Mouse (Mus musculus) left cerebral cortex, postnatal 14 days (tissue): ENCODE measurements at regions not wholly inside any gene's neighbourhood (a gene's known extent, or its start where the extent isn't known, plus 50 kb on each side); places are given as distances from the start of the nearest gene placed in this dataset.

Source experiments
- DNase-seq, 2 experiments: peaks; one replicate each; pipeline ENCODE4 v3.0.0; 2021 to 2022; ENCODE audit warnings: low spot score in 2 of 2, mixed read lengths in 1 of 2
- intact Hi-C: fragments of 180-260 bp; cut with DNase I; formaldehyde crosslinking; loops from one replicate; pipeline ENCODE4 v1.15.1; 2025

DNA sequence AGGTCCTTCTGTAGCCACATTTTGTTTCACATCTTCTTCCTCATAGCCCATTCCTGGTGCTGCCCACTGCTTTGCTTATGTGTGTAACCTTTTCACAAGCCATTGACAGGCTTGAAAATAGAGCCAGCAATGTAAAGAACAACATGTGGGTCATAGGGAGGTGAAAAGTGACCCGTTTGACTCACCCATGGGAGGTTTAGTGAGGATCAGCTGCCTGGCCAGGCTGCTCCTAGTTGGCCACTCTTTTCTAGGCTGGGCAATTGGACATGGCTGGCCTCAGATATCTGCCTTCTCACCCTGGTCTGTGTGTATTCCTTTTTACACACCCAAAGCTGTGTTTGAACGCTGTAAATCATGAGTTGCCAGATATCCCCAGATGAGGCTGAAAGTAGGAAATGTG, 208.8 kb upstream of the Dusp10 start:
- intact Hi-C loops = no loop called here

DNA sequence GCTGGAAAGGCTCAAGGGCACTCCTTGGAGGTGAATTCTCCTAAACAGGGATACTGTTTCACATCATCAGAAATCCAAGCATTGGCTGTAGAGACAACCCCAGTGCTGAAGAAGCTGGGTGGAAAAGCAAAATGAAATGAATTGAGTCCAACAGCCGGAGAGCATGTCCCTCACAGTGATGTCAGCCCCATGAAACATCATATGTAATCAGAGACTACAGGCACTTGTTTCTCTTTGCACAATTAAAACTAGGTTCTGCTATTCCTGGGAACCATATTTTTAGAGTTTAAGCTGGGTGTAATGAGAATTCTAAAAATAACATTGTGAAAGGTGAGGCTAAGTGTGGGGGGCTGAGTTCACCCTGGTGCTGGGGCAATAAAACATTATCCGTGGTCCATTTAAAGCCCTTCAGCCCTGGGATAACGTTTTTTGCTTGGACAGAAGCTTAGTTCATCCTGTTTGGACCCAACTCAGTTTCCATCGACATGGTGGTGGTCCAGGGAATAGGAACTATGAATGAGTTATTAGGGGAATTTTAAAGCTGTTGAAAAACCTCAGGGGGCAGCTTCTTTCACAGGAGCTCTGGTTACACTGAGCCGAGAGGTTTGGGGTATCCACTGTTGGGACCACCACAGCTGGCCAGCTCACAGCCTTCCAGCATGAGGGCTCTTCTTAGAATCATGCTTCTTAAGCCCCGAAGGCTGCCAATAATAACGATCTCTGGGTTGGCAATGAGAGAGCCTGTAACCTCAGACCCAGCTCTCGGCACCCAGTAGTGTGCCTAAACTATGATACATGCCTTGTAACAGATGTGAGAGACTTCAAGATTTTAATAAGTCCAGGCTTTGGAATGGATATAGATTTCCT, 206.0 kb upstream of the Dusp10 start:
- intact Hi-C loops = no loop called here
- no peak for DNase-seq

More for the DNA sequence above, 208.8 kb upstream of the Dusp10 start:
- DNase-seq = no peak

DNA sequence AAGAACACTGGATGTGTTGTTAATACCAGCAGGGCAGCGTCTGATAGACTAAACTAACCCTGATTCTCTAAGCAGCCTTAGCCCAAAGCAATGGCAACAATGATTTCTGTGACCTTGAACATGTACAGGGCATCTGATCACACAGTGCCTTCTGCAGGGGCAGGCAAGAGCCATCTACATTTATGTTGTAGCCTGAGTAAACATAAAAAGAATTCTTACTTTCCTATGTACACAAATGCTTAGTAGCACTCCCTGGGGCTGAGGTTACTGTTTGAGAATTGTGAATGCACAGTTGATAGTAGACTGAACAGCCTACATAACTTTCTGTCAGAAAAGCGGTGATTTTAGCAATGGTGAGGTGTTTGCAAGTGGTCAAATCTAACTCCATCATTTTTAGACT, 204.9 kb upstream of the Dusp10 start:
- intact Hi-C loops = no loop called here

DNA sequence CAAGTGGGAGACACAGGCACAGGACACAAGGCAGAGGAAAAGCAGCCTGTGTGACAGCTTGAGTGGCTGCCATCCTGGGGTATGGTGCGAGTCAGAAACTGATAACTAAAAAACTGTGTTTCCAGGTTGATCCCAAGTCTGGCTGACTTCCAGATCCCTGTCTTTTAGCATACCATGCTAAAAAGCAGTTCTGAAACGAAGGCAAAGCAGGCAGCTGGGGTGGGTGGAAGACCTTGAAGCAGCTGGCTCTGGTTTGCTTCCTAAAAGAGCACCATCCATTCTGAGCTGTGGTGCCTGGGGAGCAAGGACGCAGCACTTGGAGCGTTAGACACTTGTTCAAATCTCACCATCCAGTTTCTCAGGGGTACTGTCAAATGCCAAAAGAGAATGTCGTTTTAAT, 192.5 kb upstream of the Dusp10 start:
- intact Hi-C loops = no loop called here
- peak; percentile 28 to 33 for DNase-seq

More for the DNA sequence above, 204.9 kb upstream of the Dusp10 start:
- no peak for DNase-seq

DNA sequence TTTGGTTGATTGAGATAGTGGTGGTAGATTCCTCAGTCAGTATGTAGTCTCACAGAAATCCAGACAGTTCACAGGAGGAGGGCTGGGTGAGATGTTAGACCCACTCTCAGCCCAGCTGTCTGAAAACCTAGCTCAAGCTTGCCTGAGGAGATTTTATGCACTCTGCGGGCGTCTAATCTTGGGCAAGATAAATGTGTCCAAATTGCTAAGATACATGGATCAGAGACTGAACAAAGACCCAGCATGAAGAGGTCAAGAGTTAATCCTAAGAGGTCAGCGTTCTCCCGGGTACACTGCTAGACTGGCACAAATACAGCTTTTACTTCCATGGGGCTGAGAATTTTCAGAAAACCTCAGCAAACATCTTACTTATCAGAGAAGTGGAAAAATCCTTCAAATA, 186.8 kb upstream of the Dusp10 start:
- intact Hi-C loops = no loop called here
- no peak for DNase-seq

DNA sequence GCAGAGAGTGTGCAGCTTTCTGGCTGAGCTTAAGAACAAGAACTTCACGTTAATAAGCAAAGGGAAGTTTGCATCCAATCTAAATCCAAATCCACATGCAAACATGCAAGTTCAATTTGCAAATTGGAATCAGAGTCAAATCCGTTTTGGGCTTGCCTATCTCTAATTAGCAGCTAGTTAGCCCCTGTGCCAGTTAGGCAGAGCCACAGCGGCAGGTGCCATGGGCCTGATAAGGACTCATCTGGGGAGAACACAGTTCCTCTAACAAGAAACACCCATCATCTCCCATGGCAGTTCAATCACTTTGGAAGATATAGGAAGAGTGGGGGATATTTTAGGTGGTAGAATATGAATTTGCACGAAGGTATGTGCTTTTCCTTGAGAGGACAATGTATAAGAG, 168.0 kb upstream of the Dusp10 start:
- DNase-seq = no peak
- intact Hi-C loops = no loop called here

DNA sequence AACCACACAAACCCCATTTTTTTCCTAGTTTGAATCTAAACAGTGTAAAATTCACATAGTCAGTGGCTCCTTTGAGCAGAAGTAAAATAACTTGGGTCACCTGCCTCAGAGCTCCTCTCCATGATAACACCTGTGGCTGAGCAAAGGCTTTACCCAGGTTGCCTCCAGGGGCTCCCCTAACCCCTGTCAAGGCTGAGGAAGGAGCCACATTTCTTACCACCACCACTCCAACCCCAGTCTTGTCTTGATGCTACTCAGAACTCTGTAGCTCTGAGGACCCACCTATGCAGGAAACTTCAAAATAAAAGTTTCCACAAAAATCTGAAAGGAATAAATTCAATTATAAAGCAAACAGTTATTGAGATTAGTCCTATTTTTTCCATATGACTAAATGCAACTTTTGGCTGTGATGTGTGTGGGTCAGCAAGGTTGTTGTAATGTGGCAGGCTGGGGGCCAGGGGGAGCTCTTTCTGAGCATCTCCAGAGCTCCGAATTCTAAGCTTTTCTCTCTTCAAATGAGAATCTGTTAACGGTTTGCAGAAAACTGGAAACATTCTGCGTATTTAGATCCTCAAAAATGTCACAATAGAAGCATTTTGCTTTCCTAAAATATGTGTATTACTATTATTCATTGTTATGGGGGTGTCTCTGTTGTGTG, 159.0 kb upstream of the Dusp10 start:
- intact Hi-C loops = no loop called here
- no peak for DNase-seq

DNA sequence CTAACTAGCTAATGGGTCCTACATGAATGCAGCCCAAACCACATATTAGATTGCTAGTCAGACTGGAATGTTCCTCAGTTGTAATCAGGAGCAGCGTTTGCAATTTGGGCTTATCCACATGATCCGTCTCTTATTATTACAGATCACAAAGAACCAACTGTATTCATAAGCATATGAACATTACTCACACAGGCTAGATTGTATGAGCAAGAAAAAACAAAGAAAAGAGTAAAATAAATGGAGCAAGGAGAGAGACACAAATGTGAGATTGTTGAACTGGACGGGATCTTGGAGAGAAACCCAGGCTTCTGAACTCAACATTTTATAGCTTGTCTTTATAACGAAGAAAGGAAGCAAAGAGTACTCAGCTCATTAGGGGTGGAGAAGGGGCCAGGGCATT, 148.0 kb upstream of the Dusp10 start:
- intact Hi-C loops = no loop called here
- no peak for DNase-seq

DNA sequence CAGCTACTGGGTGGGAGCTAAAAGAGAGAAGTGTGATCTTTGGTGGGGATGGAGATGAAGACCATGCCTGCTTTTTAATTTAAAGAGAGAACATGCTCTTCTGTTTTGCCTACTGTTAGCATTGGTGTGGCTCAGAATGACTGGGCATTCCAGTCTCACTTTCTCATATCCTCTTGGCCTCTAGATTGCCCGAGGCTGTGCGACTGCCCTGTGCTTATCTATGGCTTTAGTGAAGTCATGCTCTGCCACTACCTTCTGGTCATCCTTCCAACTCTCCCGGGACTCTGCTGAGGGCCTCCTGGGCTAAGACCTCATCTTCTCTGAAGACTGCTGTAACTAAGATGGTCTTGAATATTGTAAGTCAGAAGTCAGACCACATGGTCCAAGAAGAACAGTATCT, 147.5 kb upstream of the Dusp10 start:
- intact Hi-C loops = no loop called here
- DNase-seq = no peak

DNA sequence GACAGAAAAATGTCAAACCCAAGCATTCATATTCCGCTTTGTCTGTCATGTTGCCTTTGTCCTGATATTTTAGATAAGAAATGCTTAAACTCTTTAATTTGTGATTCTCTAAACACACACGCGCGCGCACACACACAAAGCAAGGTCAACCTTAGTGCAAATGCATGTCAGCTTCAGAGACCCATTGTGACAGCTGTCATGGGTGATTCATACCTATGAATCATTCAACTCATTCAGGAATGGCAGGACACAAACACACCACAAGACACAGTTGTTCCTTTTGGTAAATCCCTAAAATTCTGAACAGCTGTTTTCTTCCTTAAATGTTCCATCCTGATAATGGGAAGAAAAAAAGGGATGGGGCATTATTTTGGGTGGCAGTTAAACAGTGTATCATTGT, 144.1 kb upstream of the Dusp10 start:
- intact Hi-C loops = no loop called here
- no peak for DNase-seq

DNA sequence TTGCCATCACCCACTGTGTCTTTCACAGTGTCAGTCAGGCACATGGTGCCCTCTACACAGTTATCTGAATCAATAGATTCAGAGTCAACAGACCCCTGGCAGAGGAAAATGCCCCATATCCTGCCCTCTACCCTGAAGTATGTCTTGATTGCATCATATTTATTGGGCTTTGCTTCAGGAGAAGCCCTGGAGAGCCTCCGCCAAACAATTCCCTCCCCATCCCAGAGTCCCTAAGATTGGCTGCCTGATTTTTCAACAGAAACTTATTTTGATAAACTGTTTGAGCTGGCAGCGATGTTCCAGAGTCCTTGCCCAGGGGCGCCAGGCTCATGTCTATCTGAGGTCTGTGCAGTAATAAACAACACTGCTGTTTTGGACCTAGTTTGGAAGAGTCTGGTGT, 117.2 kb upstream of the Dusp10 start:
- DNase-seq = no peak
- intact Hi-C loops = no loop called here

DNA sequence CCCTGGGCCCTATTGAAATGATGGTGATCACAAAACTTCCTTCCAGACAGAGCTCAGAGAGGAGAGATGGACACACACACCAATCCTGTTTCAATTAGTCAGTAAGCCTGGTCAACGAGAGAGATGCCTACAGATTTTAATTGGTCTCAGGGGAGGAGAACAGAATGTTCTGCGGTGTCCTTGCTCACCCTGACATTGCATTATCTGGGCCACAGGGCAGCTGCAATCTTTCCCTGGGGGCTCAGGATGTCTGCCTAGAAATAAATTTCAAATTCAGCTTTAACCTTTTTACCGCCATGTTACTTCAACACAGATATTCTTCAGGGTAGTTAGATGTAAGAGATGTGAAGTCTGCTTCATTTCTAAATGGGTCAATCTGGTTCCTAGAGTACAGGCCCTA, 115.0 kb upstream of the Dusp10 start:
- no peak for DNase-seq
- intact Hi-C loops = no loop called here

DNA sequence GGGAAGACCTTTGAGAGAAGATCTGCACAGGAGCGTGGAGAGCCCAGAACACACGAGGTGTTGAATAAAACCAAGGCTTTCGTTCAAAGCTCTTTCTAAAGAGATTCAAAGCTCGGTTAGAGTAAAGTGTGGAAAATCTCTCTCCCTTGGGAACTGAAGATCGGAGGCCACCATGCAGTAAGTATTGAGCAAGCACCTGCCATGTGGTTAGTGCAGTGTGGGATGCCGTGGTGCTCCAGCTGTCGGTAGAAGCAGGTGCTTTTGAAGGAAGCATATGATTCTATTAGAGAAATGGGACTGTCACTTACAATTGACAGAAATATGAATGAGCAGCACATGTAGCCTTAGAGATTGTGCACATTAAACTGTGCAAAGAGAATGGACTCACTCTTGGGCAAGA, 108.5 kb upstream of the Dusp10 start:
- no peak for DNase-seq
- intact Hi-C loops = no loop called here

DNA sequence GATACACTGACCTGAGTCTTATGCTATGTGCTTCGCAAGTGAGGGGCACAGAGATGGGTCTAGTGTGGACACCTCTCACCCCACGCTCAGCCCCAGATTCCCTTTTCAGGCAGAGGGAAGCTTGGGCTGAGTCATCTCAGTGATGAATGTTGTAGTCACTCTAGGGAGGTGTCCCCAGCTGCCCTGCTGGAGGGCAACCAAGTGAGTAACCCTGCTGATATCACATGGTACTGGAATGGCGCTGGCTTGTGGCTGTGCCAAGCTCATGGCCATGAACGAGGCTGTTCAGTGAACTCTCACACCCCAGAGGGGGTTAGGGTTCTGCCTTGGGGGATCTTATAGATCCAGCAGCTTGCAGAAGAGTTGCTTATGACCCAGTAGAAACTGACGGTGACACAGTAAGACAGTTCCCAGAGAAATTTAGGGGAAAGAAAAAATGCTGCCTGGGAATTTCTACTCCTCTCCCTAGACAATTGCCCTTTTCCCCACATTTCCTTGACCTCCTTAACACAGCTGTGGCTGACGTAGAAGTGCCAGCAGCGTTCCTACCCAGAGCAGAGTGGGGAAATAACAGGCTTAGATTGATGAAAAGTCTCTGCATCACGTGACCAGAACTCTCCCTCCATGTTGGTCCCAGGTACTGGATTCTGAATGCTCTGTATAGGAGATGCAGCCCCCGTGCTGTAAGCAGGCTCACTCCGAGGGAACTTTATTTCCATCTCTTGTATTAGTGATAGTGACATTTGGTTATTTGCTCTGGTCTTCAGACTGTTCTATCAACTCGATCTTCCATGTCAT, 107.6 kb upstream of the Dusp10 start:
- intact Hi-C loops = no loop called here
- DNase-seq = no peak

DNA sequence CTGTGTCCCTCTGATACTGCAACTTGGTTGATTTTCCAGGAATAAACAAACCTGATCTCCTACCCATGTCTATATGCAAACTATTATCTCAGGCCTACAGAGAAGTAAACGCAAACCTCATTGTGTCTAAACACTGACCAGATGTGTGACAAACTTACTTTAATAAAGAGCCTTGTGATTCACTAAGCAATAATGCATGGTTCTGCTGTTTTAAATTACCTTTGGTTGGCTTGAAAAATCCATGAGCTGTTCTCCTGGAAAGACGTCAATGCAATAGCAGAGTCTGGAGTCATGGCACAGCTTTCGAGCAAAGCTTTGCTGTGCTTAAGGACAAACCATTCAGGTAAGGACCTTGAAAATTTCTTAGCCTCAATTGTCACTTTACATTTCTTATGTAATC, 95.4 kb upstream of the Dusp10 start:
- intact Hi-C loops = no loop called here
- DNase-seq = no peak

DNA sequence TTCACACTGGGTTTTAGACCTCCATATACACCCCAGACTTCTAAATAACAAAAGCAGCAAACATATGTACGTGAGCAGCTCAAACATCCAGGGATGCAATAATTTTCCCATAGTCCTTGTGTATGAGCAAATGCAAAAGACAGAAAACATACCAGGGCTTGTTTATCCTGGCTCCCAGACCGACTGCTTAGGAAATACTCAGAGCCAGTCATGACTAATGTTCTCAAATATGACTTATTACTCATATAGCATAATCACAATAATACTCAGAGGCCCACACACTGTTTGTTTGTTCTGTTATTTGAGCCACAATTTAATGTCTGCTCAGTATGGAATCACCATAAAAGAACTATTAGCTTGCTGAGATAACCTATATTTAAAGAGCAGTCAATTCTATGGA, 91.8 kb upstream of the Dusp10 start:
- DNase-seq = no peak
- intact Hi-C loops = no loop called here

DNA sequence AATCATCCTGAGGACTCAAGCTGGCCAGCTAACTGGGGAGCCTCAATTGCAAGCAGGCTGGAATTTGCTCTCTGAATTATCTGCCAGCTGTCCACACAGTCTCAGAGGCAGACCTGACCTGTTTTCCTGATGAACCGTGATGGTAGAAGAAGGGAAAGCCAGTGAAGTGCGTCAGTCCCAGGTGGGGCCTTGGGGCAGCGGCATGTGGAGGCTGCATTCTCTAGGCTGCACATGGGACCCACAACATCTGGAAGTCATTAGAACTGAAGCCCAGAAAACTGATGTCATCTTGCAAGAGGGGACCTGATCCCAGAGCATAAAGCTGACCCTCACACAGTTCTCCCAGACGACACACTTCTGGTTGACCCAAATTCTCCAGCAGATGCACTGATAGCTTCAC, 84.6 kb upstream of the Dusp10 start:
- intact Hi-C loops = no loop called here
- no peak for DNase-seq

DNA sequence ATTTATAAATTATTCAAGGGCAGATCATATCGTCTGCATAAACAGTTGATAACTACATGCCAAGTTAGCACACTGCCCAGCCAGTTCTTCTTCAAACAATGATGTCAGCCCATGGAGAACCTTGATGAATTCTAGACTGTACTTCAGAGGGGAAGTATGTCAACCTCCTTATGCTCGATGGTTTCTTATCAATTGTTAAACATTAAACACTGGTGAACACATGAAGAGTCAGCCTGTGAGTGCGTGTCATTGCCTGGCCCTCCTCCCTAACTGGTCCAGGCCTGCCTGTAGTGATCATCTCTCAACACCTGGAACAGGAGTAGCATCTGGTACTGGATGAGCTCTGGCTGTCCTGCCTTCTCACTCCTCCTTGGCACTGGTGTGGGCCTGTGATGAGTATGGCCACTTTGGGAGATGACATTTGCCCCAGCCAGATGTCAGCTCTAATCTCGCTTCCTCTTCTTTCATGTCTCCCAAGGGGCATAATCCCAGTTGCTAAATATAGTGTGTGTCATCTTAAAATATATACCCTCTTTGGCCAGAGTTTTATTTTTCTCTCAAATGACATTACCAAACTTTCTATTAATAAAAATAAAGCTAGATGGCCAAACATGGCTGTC, 82.6 kb upstream of the Dusp10 start:
- DNase-seq = no peak
- intact Hi-C loops = no loop called here

DNA sequence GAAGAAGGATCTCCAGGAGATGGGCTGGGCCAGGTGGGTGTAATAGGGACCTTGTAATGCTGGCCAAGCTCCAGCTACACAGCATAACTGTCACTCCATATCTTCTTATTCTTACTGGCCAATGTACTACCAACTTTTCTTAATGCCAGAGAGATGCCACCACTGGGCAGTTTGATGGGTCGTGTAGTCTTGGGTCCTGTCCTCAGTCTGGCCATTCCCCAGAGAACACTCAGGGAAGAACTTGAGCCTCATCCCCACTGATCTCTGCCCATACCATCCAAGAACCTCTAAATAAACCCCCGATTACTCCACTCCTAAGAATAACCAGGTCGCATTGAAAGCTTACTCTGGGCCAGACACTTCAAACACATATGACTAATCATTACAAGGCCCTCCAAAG, 82.0 kb upstream of the Dusp10 start:
- intact Hi-C loops = no loop called here
- DNase-seq = no peak

DNA sequence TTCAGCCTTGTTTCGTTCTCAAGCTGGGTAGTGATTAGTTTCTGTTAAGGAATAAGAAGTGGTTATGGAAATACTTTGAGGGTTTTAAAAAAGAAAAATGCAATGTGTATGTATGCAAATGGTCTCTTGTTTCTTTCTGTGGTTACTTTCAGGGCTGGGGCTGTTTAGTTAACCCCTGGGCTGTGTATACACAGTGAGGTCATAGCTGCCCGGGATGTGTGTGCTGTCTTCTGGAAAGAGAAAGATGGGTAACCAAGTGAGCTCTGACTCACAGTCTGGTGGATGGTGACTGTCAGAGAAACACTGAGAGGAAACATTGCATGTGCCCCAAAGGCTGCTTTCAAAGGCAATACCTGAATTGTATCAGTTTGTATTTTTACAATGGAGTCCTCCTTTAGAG, 79.3 kb upstream of the Dusp10 start:
- intact Hi-C loops = no loop called here
- DNase-seq = no peak
